Comparison of ENCODE assay signal across 12 mouse cellular contexts in genomic region chr4:123298980-123299670, GRCm38 (mm10). TPM values are rescaled to one million over a fixed set of nuclear protein-coding genes. Genes with fewer than 3 reads are reported as not detected.
A peak's percentile ranks its signal among the peaks of the same experiment; 100 is the strongest.
DNase-seq lines count a peak whose midpoint lies in the region; ATAC-seq lines count a peak whose summit lies in the region.
"Had no signal": no experiment of that assay in that cellular context is flagged by ENCODE, and none has a peak within 500 bp of the region (broad histone marks: within the 10 kb centered on the region; RNA-seq: fewer than 3 reads in every experiment).

No protein-coding gene starts in this region.

- intact Hi-C loops in gastrocnemius, postnatal 14 days (cut with DNase I; ENCODE audit: low total_unique reads) = no loop called here

- 0 out of 2 replicates have a peak, but pooled peaks cover 5% of the 10 kb centered on the region for H3K9me3 ChIP-seq in heart, embryonic 12.5 days (replicated peaks)
- H3K9me3 ChIP-seq: limb, embryonic 15.5 days had no signal

- ATAC-seq in heart, embryonic 12.5 days (ENCODE audit: insufficient number of reproducible peaks, low FRiP score) = no peak
- ATAC-seq in erythroid progenitor cell, adult 5-6 weeks (replicated peaks; ENCODE audit: low FRiP score, poor library complexity, severe bottlenecking) = no peak
- ATAC-seq: forebrain, embryonic 14.5 days had no signal

- no peak overlapping the region for H3K4me2 ChIP-seq in heart, embryonic 12.5 days
- H3K4me2 ChIP-seq: limb, embryonic 15.5 days had no signal

- no peaks in the 10 kb centered on the region for H3K27me3 ChIP-seq in heart, embryonic 12.5 days (replicated peaks)
- H3K27me3 ChIP-seq: limb, embryonic 15.5 days had no signal

- 93% methylated on average over 11 of the region's 11 CpGs for WGBS in heart, embryonic 12.5 days

- peaks cover 93% of the 10 kb centered on the region for H3K36me3 ChIP-seq in heart, embryonic 12.5 days

- no peak overlapping the region for H3K9ac ChIP-seq in heart, embryonic 12.5 days
- H3K9ac ChIP-seq: limb, embryonic 15.5 days had no signal

- H3K4me3 ChIP-seq in heart, embryonic 12.5 days = no peak overlapping the region
- H3K4me3 ChIP-seq: limb, embryonic 15.5 days had no signal

- peak; percentile 57 to 70 for DNase-seq in heart, adult 18-20 months
- peak; percentile 44 for DNase-seq in right cerebral cortex, postnatal 4 days
- DNase-seq in right cerebral cortex, postnatal 36 days (ENCODE audit: low spot score in 2 of 2) = no peak
- DNase-seq in gastrocnemius, postnatal 14 days = peak; percentile 59
- no peak for DNase-seq in frontal cortex, postnatal 25 days (ENCODE audit: low spot score in 2 of 2)
- DNase-seq in thymus, postnatal 10 days (ENCODE audit: low spot score in 2 of 2) = no peak
- DNase-seq: layer of hippocampus, adult 9-11 months had no signal

- no peak overlapping the region for H3K27ac ChIP-seq in heart, embryonic 12.5 days (ENCODE audit: poor library complexity, severe bottlenecking)
- H3K27ac ChIP-seq: limb, embryonic 15.5 days had no signal

- no peaks in the 10 kb centered on the region for H3K4me1 ChIP-seq in heart, embryonic 12.5 days (replicated peaks)
- H3K4me1 ChIP-seq: limb, embryonic 15.5 days had no signal

RNA-seq across cellular contexts. Expression of gene Oxct2a, which starts 24.3 kb away (rescaled TPM):
- total RNA-seq in heart, adult 18-20 months (2021) = not detected
- not detected in 2 replicates for polyA plus RNA-seq in heart, embryonic 12.5 days (2016; fragmentation: Nextera tagmentation; extraction: Ambion mirVana)
- total RNA-seq in gastrocnemius, postnatal 14 days (2021) = under 1 TPM in 1 of 2 experiments, not detected in 1; 0.20 TPM
- not detected in 2 replicates for total RNA-seq in erythroid progenitor cell, adult 5-6 weeks (2015; ENCODE audit: low replicate concordance)
- total RNA-seq in erythroid progenitor cell, adult 5-6 weeks (2017; ENCODE audit: low replicate concordance) = not detected in 2 replicates
- polyA plus RNA-seq: forebrain, embryonic 14.5 days; heart, embryonic 16.5 days had no signal

RNA-seq across cellular contexts. Expression of gene Pabpc4, which starts 37.0 kb away (rescaled TPM):
- total RNA-seq in heart, adult 18-20 months (2021) = 100 to 1,000 TPM; 336 to 356 TPM
- polyA plus RNA-seq in heart, embryonic 12.5 days (2016; fragmentation: Nextera tagmentation; extraction: Ambion mirVana) = 62.7 and 63.0 TPM in 2 replicates
- total RNA-seq in gastrocnemius, postnatal 14 days (2021) = 100 to 1,000 TPM; 286 to 288 TPM
- total RNA-seq in erythroid progenitor cell, adult 5-6 weeks (2015; ENCODE audit: low replicate concordance) = 390 and 415 TPM in 2 replicates
- total RNA-seq in erythroid progenitor cell, adult 5-6 weeks (2017; ENCODE audit: low replicate concordance) = 408 and 429 TPM in 2 replicates

RNA-seq across cellular contexts. Expression of gene Bmp8a, which starts 43.9 kb away (rescaled TPM):
- total RNA-seq in heart, adult 18-20 months (2021) = not detected
- 0.14 and 0.31 TPM in 2 replicates for polyA plus RNA-seq in heart, embryonic 12.5 days (2016; fragmentation: Nextera tagmentation; extraction: Ambion mirVana)
- under 1 TPM; 0.08 to 0.60 TPM for total RNA-seq in gastrocnemius, postnatal 14 days (2021)
- not detected in 2 replicates for total RNA-seq in erythroid progenitor cell, adult 5-6 weeks (2015; ENCODE audit: low replicate concordance)
- not detected in 2 replicates for total RNA-seq in erythroid progenitor cell, adult 5-6 weeks (2017; ENCODE audit: low replicate concordance)
- polyA plus RNA-seq: forebrain, embryonic 14.5 days had no signal

Comparison
In these comparisons a context has a peak if more than half of its experiments do, and no peak if none do; other contexts are left out.
1. DNase-seq: peak in heart, adult 18-20 months (2 of 2), right cerebral cortex, postnatal 4 days (single experiment) and gastrocnemius, postnatal 14 days (single experiment); none in right cerebral cortex, postnatal 36 days (0 of 2), frontal cortex, postnatal 25 days (0 of 2) and thymus, postnatal 10 days (0 of 2).